Mouse (Mus musculus): ENCODE measurements around the gene Wipi2.

- TF ChIP-seq CTCF (IDR thresholded peaks at IDR 0.05; ENCODE audit: extremely low read depth, insufficient read depth, insufficient read length, insufficient replicate concordance), result no peak
- no peak for TF ChIP-seq POLR2A (IDR thresholded peaks at IDR 0.05; ENCODE audit: low read depth, low read length)
Measured at GRCm38 (mm10) chr5:142649460-142650050, 22.1 kb downstream of the Wipi2 start.
